Mouse (Mus musculus): Measurements from ENCODE around the gene Ccar1.
"Not testable (repeated sequence)": the region's sequence is repeated elsewhere in the genome, so short reads cannot be mapped to it uniquely, and the experiment has no call there.

The Ccar1 gene

DNA sequence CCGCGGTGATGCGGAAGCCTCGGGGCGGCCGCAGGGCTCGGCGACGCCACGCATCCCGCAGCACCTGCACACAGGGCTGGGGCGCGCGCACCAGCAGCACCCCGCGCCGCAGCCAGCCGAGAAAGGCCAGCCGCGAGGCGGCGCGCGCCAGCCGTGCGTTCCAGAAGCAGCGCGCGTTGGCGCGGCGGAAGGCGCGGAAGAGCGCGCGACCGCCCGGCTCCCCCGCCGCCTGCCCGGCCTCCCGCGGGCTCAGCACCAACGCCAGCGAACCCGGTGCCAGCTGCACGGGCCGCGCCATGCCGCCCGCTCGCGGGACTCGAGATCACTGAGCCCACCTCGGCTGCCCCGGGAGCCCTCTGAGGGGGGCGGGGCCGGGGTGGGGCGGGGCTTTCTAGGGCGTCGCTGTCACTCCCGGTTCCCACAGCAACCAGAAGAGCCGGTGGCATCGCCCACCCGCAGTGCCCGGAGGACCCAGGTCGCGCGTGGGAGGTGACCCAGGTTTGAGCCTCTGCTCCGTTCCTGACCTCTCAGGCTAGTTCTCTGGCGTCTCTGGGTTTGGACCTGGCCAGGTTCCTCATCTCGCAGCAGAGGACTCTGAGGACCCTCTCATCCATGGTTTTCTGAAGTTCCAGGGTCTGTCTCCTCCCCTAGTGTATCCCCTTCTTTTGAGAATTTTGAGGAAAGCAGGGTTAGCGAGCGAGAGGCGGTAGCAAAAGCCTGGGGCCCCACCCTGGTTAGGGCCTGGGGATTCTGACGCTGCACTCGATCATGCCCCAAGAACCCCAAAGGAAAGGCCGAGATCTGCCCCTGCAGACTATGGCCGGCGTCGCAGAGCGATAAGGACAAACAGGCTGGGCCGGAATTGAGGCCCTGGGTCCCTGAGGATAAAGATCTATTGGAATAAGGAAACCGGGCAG lies 66.1 kb downstream of the Ccar1 start, which contains the start of gene Stox1:
Gene Stox1, minus strand, starts transcription at position 358 of the 917 bp plus-strand sequence.
- peak; percentile 21 to 67 for DNase-seq (ENCODE audit: low spot score in 2 of 2)

DNA sequence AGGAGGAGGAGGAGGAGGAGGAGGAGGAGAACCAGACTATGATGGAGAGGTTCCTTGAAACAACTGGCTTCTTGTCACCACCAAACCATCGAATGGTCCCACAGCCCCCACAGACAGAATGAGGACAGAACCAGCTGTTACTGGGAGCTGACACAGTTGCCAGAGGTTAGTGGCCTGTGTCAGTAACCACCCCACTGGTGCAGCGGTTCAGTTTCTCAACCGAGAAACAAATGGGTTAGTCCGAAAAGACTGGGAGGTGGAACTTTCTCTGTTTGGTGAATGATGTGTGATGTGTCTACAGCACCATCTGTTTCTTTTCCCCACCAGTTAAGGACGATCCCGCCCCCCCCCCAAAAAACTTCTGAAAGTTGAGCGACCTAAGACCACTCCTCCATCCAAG lies 67.2 kb downstream of the Ccar1 start:
- no peak for DNase-seq (ENCODE audit: low spot score in 2 of 2)

DNA sequence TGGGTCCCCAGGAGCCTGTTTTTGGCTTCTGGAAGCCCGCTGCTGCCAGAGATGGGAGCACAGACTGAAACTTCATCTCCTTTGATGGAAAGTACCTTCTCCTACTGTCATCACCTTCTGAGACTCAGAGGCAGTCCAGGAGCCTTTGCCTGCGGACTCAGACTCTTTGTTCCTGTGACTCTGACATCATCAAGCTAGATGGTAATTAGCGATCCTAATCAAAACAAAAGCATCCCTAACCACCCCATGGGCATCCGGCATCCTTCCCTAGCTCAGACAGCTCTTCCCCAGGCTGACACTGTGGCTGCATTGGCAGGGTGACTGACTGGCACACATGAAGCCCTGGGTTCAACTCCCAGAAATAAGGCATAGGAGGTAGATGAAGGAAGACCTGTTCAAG lies 69.4 kb downstream of the Ccar1 start:
- DNase-seq (ENCODE audit: low spot score in 2 of 2): no peak

DNA sequence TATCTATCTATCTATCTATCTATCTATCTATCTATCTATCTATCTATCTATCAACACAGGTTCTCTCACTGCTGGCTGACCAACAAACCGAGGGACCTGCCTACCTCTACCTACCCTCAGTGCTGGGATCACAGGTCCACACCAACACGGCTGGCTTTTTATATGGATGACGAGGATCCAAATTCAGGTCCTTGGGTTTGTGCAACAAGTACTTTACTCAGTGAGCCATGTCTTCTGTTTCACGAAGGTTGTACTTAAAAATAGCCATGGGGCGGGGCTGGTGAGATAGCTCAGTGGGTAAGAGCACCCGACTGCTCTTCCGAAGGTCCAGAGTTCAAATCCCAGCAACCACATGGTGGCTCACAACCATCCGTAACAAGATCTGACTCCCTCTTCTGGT lies 71.5 kb downstream of the Ccar1 start:
- DNase-seq (ENCODE audit: low spot score in 2 of 2): not testable (repeated sequence)

DNA sequence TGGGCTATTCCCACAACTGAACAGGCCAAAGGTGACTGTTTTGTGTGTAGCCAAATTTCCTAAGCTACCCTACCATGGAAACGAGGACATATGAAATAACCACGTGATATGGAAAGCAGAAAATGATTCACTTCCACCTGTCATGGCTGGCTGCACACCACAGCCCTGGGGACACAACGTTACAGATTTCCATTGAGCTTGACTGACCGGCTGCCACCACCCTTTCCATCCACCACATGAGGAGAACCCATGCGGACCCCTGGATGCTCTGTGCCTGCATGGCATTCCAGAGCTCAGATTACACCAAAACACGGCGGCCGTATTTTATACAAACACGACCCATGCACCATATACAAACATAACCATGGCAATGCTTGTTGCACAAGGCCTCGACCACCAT lies 78.6 kb downstream of the Ccar1 start:
- DNase-seq (ENCODE audit: low spot score in 2 of 2): no peak

GRCm38 (mm10) chr10:62703579-62703978 lies 88.5 kb downstream of the Ccar1 start:
- DNase-seq (ENCODE audit: low spot score in 2 of 2): no peak

- no peak for DNase-seq (ENCODE audit: low spot score in 2 of 2)
Observed at GRCm38 (mm10) chr10:62702436-62702835, 89.7 kb downstream of the Ccar1 start.
